Mouse (Mus musculus): ENCODE results near the gene Pde6d. TPM values are rescaled to one million over a fixed set of nuclear protein-coding genes. Genes with fewer than 3 reads are reported as not detected.

Pde6d gene
- 33.6 and 39.7 TPM in 2 replicates for polyA plus RNA-seq (2012; ENCODE audit: insufficient read depth, insufficient read length, missing spikeins)

DNA sequence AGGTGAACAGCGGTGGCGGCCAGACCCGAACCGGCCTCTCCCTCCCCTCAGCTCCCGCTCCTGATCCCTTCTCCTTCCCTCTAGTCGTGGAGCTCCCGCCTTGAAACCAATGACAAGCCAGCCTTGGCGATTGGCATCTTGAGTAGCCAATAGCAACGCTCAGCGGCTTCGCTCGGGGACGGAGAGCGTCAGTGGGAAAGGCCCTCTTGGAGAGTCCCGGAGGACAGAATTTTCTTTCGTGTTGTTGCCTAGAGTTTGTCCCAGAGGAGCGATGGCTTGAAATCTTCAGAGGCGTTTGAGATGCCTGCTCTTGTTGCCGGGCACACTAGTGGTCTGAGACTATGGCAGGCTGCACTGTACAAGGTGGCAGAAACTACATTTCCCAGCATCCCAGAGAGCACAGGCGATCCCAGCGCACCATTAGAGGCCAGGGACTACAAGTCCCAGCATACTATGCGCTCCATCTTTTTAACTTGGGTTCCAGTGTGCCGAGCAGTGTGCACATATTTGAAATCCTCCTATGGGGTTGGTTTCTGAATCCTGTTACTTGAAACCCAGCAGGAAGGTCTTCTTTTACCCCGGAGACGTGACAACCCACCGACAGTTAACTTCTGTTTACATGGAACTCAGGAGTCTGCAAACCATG is at the start of gene Pde6d, which contains the start of gene Cops7b:
TSS of gene Pde6d (minus strand) at position 179 of the 646 bp plus-strand sequence.
TSS of gene Cops7b (plus strand) at position 454 of the 646 bp plus-strand sequence.
- H3K4me1 ChIP-seq (ENCODE audit: control insufficient read depth, insufficient read depth, low read length) = peaks cover 8% of the 10 kb centered on the region
- H3K4me3 ChIP-seq (ENCODE audit: insufficient read depth, low read length) = peak within 1 kb of the TSS; percentile 90
- no peak within 1 kb of the TSS for H3K27ac ChIP-seq (ENCODE audit: insufficient read depth, low read depth, low read length)
- no peak for TF ChIP-seq CTCF (IDR thresholded peaks at IDR 0.05; ENCODE audit: low read depth, low read length)
- TF ChIP-seq POLR2A (IDR thresholded peaks at IDR 0.05; ENCODE audit: borderline replicate concordance, low read depth, low read length) = no peak

DNA sequence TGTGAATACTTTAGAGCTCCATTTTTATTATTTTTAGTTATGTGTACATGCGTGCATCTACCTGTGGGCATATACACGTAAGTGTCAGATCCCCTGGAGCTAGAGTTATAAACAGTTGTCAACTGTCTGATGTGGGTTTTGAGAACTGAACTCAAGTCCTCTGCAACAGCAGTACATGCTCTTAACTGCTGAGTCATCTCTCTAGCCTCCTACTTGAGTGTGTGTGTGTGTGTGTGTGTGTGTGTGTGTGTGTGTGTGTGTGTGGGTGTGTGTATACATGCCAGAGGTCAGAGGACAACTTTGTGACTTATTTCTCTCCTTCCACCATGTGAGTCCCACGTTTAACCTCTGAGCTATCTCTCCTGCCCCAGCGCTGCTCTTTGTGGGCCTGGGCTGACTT is 48.1 kb upstream of the Pde6d start:
- TF ChIP-seq POLR2A (IDR thresholded peaks at IDR 0.05; ENCODE audit: borderline replicate concordance, low read depth, low read length) = no peak
- TF ChIP-seq CTCF (IDR thresholded peaks at IDR 0.05; ENCODE audit: low read depth, low read length) = no peak
- no peak overlapping the region for H3K27ac ChIP-seq (ENCODE audit: insufficient read depth, low read depth, low read length)
- H3K4me1 ChIP-seq (ENCODE audit: control insufficient read depth, insufficient read depth, low read length) = peaks cover 7% of the 10 kb centered on the region
- H3K4me3 ChIP-seq (ENCODE audit: insufficient read depth, low read length) = no peak overlapping the region

DNA sequence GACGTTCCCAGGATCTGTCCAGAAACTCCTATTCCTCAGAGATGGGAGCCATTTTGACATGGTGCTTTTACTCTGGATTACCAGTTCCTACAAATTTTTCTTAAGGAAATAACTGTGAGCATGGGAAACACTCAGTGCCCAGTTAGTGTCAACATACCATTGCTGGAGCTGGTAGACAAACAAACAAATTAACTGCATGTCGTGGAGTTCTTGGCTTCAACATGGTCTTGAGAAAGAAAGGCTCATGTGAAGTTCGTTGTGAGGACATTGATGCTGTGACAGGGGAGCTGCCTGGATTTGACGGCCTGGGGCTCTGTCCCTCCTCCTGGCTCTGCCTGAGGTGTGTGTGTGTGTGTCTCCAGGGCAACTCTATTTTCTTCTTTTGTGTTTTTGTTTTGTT is 47.5 kb upstream of the Pde6d start:
- TF ChIP-seq CTCF (IDR thresholded peaks at IDR 0.05; ENCODE audit: low read depth, low read length) (no peak), POLR2A (IDR thresholded peaks at IDR 0.05; ENCODE audit: borderline replicate concordance, low read depth, low read length) (no peak)
- Histone ChIP-seq H3K27ac (ENCODE audit: insufficient read depth, low read depth, low read length) (no peak overlapping the region), H3K4me1 (ENCODE audit: control insufficient read depth, insufficient read depth, low read length) (peaks cover 7% of the 10 kb centered on the region), H3K4me3 (ENCODE audit: insufficient read depth, low read length) (no peak overlapping the region)

DNA sequence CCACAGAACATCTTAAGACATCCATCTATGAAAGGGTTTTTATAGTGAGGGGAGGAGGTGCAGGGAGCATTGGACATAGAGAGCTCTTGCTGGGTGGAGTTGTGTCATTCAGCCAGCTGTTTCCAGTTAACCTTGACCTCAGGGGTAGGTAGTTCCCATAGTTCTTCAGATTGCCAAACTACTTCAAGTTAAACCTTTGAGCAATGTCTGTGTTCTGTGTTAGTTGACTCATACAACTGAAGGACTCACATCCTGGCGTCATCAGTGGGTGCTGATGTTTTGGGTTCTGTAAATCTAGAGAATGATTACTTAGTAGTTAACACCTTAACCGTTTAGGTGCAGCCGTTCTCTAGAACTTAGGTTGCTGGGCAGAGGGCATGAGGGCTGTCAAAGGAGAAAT is 45.8 kb upstream of the Pde6d start:
- Histone ChIP-seq H3K4me3 (ENCODE audit: insufficient read depth, low read length) (no peak overlapping the region), H3K4me1 (ENCODE audit: control insufficient read depth, insufficient read depth, low read length) (peaks cover 9% of the 10 kb centered on the region), H3K27ac (ENCODE audit: insufficient read depth, low read depth, low read length) (no peak overlapping the region)
- TF ChIP-seq CTCF (IDR thresholded peaks at IDR 0.05; ENCODE audit: low read depth, low read length) (no peak), POLR2A (IDR thresholded peaks at IDR 0.05; ENCODE audit: borderline replicate concordance, low read depth, low read length) (no peak)

GRCm38 (mm10) chr1:86623001-86624000 is 40.9 kb upstream of the Pde6d start:
- H3K4me3 ChIP-seq (ENCODE audit: insufficient read depth, low read length) = no peak overlapping the region
- H3K4me1 ChIP-seq (ENCODE audit: control insufficient read depth, insufficient read depth, low read length) = peaks cover 7% of the 10 kb centered on the region
- H3K27ac ChIP-seq (ENCODE audit: insufficient read depth, low read depth, low read length) = no peak overlapping the region
- TF ChIP-seq CTCF (IDR thresholded peaks at IDR 0.05; ENCODE audit: low read depth, low read length) = no peak
- TF ChIP-seq POLR2A (IDR thresholded peaks at IDR 0.05; ENCODE audit: borderline replicate concordance, low read depth, low read length) = no peak

- Histone ChIP-seq H3K27ac (ENCODE audit: insufficient read depth, low read depth, low read length) (no peak overlapping the region), H3K4me1 (ENCODE audit: control insufficient read depth, insufficient read depth, low read length) (peaks cover 7% of the 10 kb centered on the region), H3K4me3 (ENCODE audit: insufficient read depth, low read length) (no peak overlapping the region)
- TF ChIP-seq POLR2A (IDR thresholded peaks at IDR 0.05; ENCODE audit: borderline replicate concordance, low read depth, low read length) (no peak), CTCF (IDR thresholded peaks at IDR 0.05; ENCODE audit: low read depth, low read length) (no peak)
Measured at GRCm38 (mm10) chr1:86622296-86622695, 39.9 kb upstream of the Pde6d start.

DNA sequence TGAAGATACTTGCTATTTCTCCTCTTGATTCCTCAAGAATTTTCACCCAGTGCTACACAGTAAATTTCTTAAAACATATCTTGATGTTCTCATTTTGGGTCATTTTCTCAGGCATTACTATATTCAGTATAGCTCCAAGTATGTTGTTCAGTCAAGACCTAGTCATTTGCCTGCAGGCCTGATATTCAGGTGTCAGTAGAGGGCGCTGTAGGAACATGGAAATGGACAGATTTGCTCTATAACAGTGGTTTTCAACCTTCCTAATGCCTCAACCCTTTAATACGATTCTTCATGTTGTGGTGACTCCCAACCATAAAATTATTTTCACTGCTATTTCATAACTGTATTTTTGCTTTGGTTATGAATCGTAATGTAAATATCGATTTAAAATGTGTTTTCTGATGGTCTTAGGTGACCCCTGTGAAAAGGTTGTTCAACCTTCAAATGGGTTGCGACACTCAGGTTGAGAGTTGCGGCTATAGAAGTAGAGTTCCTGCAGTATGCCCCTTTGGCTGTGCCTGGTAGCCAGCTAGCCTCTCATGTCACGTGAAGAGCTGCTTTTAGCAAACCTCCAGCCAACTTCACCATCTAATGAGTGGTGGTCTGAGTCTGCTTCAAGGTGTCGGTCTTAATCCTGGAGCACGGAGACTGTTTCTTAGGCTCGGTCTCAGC is 36.2 kb upstream of the Pde6d start:
- TF ChIP-seq CTCF (IDR thresholded peaks at IDR 0.05; ENCODE audit: low read depth, low read length) (no peak), POLR2A (IDR thresholded peaks at IDR 0.05; ENCODE audit: borderline replicate concordance, low read depth, low read length) (no peak)
- H3K4me1 ChIP-seq (ENCODE audit: control insufficient read depth, insufficient read depth, low read length) = peaks cover 7% of the 10 kb centered on the region
- no peak overlapping the region for H3K4me3 ChIP-seq (ENCODE audit: insufficient read depth, low read length)
- no peak overlapping the region for H3K27ac ChIP-seq (ENCODE audit: insufficient read depth, low read depth, low read length)

DNA sequence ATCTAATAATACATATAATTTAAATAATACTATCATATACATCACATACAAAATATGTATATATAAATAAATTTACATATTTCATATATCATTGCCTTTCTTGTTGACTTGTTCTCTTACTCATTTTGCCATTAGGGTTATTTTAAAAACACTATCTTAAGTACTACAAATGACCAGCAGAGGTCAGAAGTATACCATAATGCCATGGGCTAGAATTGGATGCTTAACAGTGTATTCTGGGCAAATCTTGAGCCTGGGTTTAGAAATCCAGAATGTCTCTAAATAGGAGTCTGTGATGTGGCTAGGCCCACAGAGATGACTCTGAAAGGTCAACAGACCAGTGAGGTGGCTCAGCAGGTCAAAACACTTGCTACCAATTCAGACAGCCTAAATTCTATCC is 31.8 kb upstream of the Pde6d start:
- Histone ChIP-seq H3K27ac (ENCODE audit: insufficient read depth, low read depth, low read length) (no peak overlapping the region), H3K4me1 (ENCODE audit: control insufficient read depth, insufficient read depth, low read length) (no peaks in the 10 kb centered on the region), H3K4me3 (ENCODE audit: insufficient read depth, low read length) (no peak overlapping the region)
- TF ChIP-seq POLR2A (IDR thresholded peaks at IDR 0.05; ENCODE audit: borderline replicate concordance, low read depth, low read length) = no peak
- TF ChIP-seq CTCF (IDR thresholded peaks at IDR 0.05; ENCODE audit: low read depth, low read length) = no peak

GRCm38 (mm10) chr1:86612081-86612480 is 29.7 kb upstream of the Pde6d start:
- TF ChIP-seq POLR2A (IDR thresholded peaks at IDR 0.05; ENCODE audit: borderline replicate concordance, low read depth, low read length) = no peak
- TF ChIP-seq CTCF (IDR thresholded peaks at IDR 0.05; ENCODE audit: low read depth, low read length) = no peak
- Histone ChIP-seq H3K4me3 (ENCODE audit: insufficient read depth, low read length) (no peak overlapping the region), H3K4me1 (ENCODE audit: control insufficient read depth, insufficient read depth, low read length) (no peaks in the 10 kb centered on the region)

More at GRCm38 (mm10) chr1:86612081-86612480, 29.7 kb upstream of the Pde6d start:
- no peak overlapping the region for H3K27ac ChIP-seq (ENCODE audit: insufficient read depth, low read depth, low read length)
